Mouse (Mus musculus): Measurements from ENCODE around the gene Zbtb34. TPM values are rescaled to one million over a fixed set of nuclear protein-coding genes. Genes with fewer than 3 reads are reported as not detected.
A peak's percentile ranks its signal among the peaks of the same experiment; 100 is the strongest.

The Zbtb34 gene
- 6.0 and 7.1 TPM in 2 replicates for polyA plus RNA-seq (2014; fragmentation: Nextera tagmentation; extraction: Ambion mirVana)

GRCm38 (mm10) chr2:33430771-33431699 is at the start of gene Zbtb34:
Zbtb34 (minus strand) TSS chr2:33431324.
- H3K9ac ChIP-seq (ENCODE audit: low read length): peak within 1 kb of the TSS; percentile 91
- H3K4me3 ChIP-seq (ENCODE audit: low read depth, low read length): peak within 1 kb of the TSS; percentile 91
- no peaks in the 10 kb centered on the region for H3K9me3 ChIP-seq (ENCODE audit: control insufficient read depth, low read length)
- H3K4me2 ChIP-seq (ENCODE audit: low read length): peak within 1 kb of the TSS; percentile 89
- no peaks in the 10 kb centered on the region for H3K27me3 ChIP-seq (replicated peaks; ENCODE audit: control insufficient read depth, insufficient read depth, low read length)
- DNase-seq (ENCODE audit: low spot score) (peak; percentile 82), ATAC-seq (replicated peaks; ENCODE audit: low FRiP score, low TSS enrichment, low read depth) (peak; percentile 83)
- peaks cover 14% of the 10 kb centered on the region; the same call in 1 of the 2 replicates for H3K36me3 ChIP-seq (ENCODE audit: control insufficient read depth, insufficient read depth, low read length)
- peak within 1 kb of the TSS; percentile 69 for H3K27ac ChIP-seq (ENCODE audit: low read depth)
- under 1% methylated on average over 86 of the region's 102 CpGs for WGBS
- H3K4me1 ChIP-seq (replicated peaks; ENCODE audit: control insufficient read depth, insufficient read depth, low read length): peaks cover 22% of the 10 kb centered on the region

DNA sequence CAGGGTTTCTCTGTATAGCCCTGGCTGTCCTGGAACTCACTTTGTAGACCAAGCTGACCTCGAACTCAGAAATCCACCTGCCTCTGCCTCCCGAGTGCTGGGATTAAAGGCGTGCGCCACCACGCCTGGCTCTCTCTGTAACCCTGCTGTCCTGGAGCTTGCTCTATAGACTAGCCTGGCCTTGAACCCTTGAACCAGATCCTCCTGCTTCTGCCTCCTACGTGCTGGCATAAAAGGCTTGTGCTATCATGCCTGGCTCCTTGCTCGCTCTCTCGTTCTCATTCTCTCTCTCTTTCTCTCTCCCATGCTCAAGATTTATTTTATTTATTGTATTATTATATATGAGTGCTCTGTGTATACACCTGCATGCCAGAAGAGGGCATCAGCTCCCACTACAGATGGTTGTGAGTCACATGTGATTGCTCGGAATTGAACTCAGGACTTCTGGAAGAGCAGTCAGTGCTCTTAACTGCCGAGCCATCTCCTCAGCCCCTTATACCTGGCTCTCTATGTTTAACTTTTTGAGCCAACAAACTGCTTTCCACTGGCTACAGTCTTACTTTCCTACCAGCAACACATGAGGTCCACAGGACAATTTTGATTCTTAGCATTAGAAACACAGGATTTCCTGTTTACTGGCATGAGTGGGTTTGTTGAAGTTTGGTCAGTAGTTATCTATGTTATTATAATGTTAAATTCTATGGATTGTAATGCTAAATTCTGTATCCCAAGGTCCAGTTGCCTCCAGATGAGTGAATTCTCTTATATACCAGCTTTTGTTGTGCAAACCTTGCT is 47.0 kb upstream of the Zbtb34 start:
- H3K9ac ChIP-seq (ENCODE audit: low read length): no peak overlapping the region
- no peaks in the 10 kb centered on the region for H3K27me3 ChIP-seq (replicated peaks; ENCODE audit: control insufficient read depth, insufficient read depth, low read length)
- no peaks in the 10 kb centered on the region for H3K36me3 ChIP-seq (ENCODE audit: control insufficient read depth, insufficient read depth, low read length)
- H3K4me2 ChIP-seq (ENCODE audit: low read length): no peak overlapping the region
- no peaks in the 10 kb centered on the region for H3K4me1 ChIP-seq (replicated peaks; ENCODE audit: control insufficient read depth, insufficient read depth, low read length)
- no peak overlapping the region for H3K27ac ChIP-seq (ENCODE audit: low read depth)
- 83% methylated on average over 10 of the region's 10 CpGs for WGBS
- no peak for ATAC-seq (replicated peaks; ENCODE audit: low FRiP score, low TSS enrichment, low read depth)
- H3K9me3 ChIP-seq (ENCODE audit: control insufficient read depth, low read length): no peaks in the 10 kb centered on the region
- no peak overlapping the region for H3K4me3 ChIP-seq (ENCODE audit: low read depth, low read length)
- DNase-seq (ENCODE audit: low spot score): no peak

- Histone ChIP-seq H3K4me1 (replicated peaks; ENCODE audit: control insufficient read depth, insufficient read depth, low read length) (no peaks in the 10 kb centered on the region), H3K27ac (ENCODE audit: low read depth) (no peak overlapping the region), H3K4me2 (ENCODE audit: low read length) (no peak overlapping the region), H3K4me3 (ENCODE audit: low read depth, low read length) (no peak overlapping the region), H3K9ac (ENCODE audit: low read length) (no peak overlapping the region), H3K36me3 (ENCODE audit: control insufficient read depth, insufficient read depth, low read length) (no peaks in the 10 kb centered on the region), H3K27me3 (replicated peaks; ENCODE audit: control insufficient read depth, insufficient read depth, low read length) (no peaks in the 10 kb centered on the region), H3K9me3 (ENCODE audit: control insufficient read depth, low read length) (no peaks in the 10 kb centered on the region)
- ATAC-seq (replicated peaks; ENCODE audit: low FRiP score, low TSS enrichment, low read depth) (no peak), DNase-seq (ENCODE audit: low spot score) (no peak)
Observed at GRCm38 (mm10) chr2:33475961-33476360, 44.8 kb upstream of the Zbtb34 start.

DNA sequence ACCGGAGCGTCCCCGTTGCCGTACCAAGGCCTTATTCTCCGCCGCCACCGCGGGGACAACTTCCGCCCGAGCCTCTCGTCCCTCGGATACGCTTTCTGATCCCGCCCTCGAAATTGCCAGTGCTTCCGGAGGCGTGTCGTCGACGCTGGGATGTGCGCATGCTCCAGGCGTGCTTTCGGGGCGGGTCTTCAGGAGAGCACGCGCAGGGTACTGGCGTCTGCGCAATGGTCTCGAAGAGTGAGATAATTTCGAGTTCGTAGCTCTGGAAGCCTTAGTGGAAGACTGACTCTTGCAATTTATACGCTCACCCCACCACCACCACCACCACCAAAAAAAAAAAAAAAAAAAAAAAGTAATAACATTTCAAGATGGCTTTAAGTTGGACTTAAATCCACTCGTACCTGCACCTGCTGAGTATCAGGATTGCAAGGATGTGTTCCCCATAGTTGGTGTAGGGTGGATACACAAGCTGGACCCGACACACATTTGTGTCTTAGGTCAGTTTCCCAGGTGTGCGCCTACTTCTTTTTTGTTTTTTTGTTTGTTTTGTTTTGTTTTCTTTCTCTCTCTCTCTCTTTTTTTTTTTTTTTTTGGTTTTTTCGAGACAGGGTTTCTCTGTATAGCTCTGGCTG is 37.5 kb upstream of the Zbtb34 start, which contains the start of gene Zbtb43:
Gene Zbtb43 (minus strand): TSS at position 94 of the 632 bp plus-strand sequence.
- ATAC-seq (replicated peaks; ENCODE audit: low FRiP score, low TSS enrichment, low read depth): peak; percentile 89
- WGBS: 6% methylated on average over 36 of the region's 36 CpGs
- peak within 1 kb of the TSS; percentile 64; the same call in 1 of the 2 replicates for H3K27ac ChIP-seq (ENCODE audit: low read depth)

GRCm38 (mm10) chr2:33467546-33468465 is 36.7 kb upstream of the Zbtb34 start:
- DNase-seq (ENCODE audit: low spot score): peak; percentile 61

More for the DNA sequence above, 37.5 kb upstream of the Zbtb34 start, which contains the start of gene Zbtb43:
- Histone ChIP-seq H3K4me1 (replicated peaks; ENCODE audit: control insufficient read depth, insufficient read depth, low read length) (peaks cover 19% of the 10 kb centered on the region), H3K27me3 (replicated peaks; ENCODE audit: control insufficient read depth, insufficient read depth, low read length) (no peaks in the 10 kb centered on the region), H3K9ac (ENCODE audit: low read length) (peak within 1 kb of the TSS; percentile 87), H3K4me2 (ENCODE audit: low read length) (peak within 1 kb of the TSS; percentile 84), H3K36me3 (ENCODE audit: control insufficient read depth, insufficient read depth, low read length) (0 out of 2 replicates have a peak, but pooled peaks cover 6% of the 10 kb centered on the region), H3K4me3 (ENCODE audit: low read depth, low read length) (peak within 1 kb of the TSS; percentile 88), H3K9me3 (ENCODE audit: control insufficient read depth, low read length) (no peaks in the 10 kb centered on the region)
- DNase-seq (ENCODE audit: low spot score): peak; percentile 95

DNA sequence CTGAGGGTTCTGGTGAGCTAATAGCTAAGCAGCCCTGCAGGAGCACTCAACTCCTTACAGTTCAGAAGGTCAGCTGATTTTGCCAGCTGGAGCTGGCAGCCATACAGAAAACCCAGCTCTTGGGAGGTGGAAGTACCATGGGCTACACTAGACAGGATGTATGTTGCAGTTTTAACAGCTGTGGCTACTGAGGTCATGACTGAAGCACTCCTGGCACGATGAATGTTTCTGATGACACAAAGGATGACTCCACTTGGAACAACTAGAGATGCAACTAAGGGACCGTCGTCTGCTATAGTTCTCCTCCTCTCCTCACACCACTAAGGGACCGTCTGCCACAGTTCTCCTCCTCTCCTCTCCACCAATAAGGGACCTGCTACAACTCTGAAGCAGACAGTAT is 34.8 kb upstream of the Zbtb34 start:
- H3K4me2 ChIP-seq (ENCODE audit: low read length): no peak overlapping the region
- H3K9me3 ChIP-seq (ENCODE audit: control insufficient read depth, low read length): no peaks in the 10 kb centered on the region
- H3K36me3 ChIP-seq (ENCODE audit: control insufficient read depth, insufficient read depth, low read length): peaks cover 32% of the 10 kb centered on the region
- no peak for DNase-seq (ENCODE audit: low spot score)
- no peak for ATAC-seq (replicated peaks; ENCODE audit: low FRiP score, low TSS enrichment, low read depth)
- H3K27ac ChIP-seq (ENCODE audit: low read depth): no peak overlapping the region
- WGBS: 70% methylated on average over 4 of the region's 4 CpGs
- H3K9ac ChIP-seq (ENCODE audit: low read length): no peak overlapping the region
- no peaks in the 10 kb centered on the region for H3K27me3 ChIP-seq (replicated peaks; ENCODE audit: control insufficient read depth, insufficient read depth, low read length)
- H3K4me1 ChIP-seq (replicated peaks; ENCODE audit: control insufficient read depth, insufficient read depth, low read length): peaks cover 19% of the 10 kb centered on the region
- H3K4me3 ChIP-seq (ENCODE audit: low read depth, low read length): no peak overlapping the region

More at GRCm38 (mm10) chr2:33467546-33468465, 36.7 kb upstream of the Zbtb34 start:
- peaks cover 19% of the 10 kb centered on the region for H3K4me1 ChIP-seq (replicated peaks; ENCODE audit: control insufficient read depth, insufficient read depth, low read length)
- no peaks in the 10 kb centered on the region for H3K9me3 ChIP-seq (ENCODE audit: control insufficient read depth, low read length)
- peak; percentile 62 for ATAC-seq (replicated peaks; ENCODE audit: low FRiP score, low TSS enrichment, low read depth)
- peak overlapping the region; percentile 84 for H3K4me2 ChIP-seq (ENCODE audit: low read length)
- peak overlapping the region; percentile 87 for H3K9ac ChIP-seq (ENCODE audit: low read length)
- peak overlapping the region; percentile 64; the same call in 1 of the 2 replicates for H3K27ac ChIP-seq (ENCODE audit: low read depth)
- 5% methylated on average over 55 of the region's 57 CpGs for WGBS
- peaks cover 13% of the 10 kb centered on the region for H3K36me3 ChIP-seq (ENCODE audit: control insufficient read depth, insufficient read depth, low read length)
- H3K4me3 ChIP-seq (ENCODE audit: low read depth, low read length): peak overlapping the region; percentile 88
- no peaks in the 10 kb centered on the region for H3K27me3 ChIP-seq (replicated peaks; ENCODE audit: control insufficient read depth, insufficient read depth, low read length)

DNA sequence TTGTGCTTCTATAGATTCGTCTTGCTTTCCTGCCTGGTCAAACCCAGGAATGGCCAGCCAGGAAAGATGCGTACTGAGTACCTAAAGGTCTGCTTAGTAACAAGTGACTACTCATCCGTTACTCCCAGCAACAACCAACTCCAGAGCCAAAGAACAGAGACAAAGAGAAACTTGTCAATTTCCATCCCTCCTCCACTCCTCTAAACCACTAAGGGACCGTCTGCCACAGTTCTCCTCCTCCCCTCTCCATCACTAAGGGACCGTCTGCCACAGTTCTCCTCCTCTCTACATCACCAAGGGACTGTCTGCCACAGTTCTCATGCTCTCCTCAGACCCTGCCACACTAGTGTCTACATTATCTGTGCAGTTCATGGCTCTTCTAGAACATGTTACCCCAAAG is 34.1 kb upstream of the Zbtb34 start:
- Histone ChIP-seq H3K36me3 (ENCODE audit: control insufficient read depth, insufficient read depth, low read length) (peaks cover 39% of the 10 kb centered on the region), H3K27me3 (replicated peaks; ENCODE audit: control insufficient read depth, insufficient read depth, low read length) (no peaks in the 10 kb centered on the region), H3K4me2 (ENCODE audit: low read length) (no peak overlapping the region), H3K4me3 (ENCODE audit: low read depth, low read length) (no peak overlapping the region), H3K9ac (ENCODE audit: low read length) (no peak overlapping the region), H3K4me1 (replicated peaks; ENCODE audit: control insufficient read depth, insufficient read depth, low read length) (peaks cover 19% of the 10 kb centered on the region), H3K27ac (ENCODE audit: low read depth) (no peak overlapping the region), H3K9me3 (ENCODE audit: control insufficient read depth, low read length) (no peaks in the 10 kb centered on the region)
- DNase-seq (ENCODE audit: low spot score): no peak
- WGBS: 76% methylated on average over 5 of the region's 5 CpGs
- ATAC-seq (replicated peaks; ENCODE audit: low FRiP score, low TSS enrichment, low read depth): no peak
